Mouse (Mus musculus) brain, embryonic 14.5 days (tissue): ENCODE measurements at regions not wholly inside any gene's neighbourhood (a gene's known extent, or its start where the extent isn't known, plus 50 kb on each side); places are given as distances from the start of the nearest gene placed in this dataset.

ENCODE experiments used
- CTCF ChIP-seq: fragments of 200-500 bp; IDR thresholded peaks from 2 replicates; pipeline ENCODE4 v1.5.1; 2012; ENCODE audit warnings: inconsistent platforms, mild to moderate bottlenecking, moderate library complexity, borderline replicate concordance; ENCODE audit not compliant: insufficient read depth, insufficient read length; ENCODE audit errors: extremely low read depth
- POLR2A ChIP-seq: fragments of 200-500 bp; IDR thresholded peaks from 2 replicates; pipeline ENCODE4 v1.6.1; 2012; ENCODE audit warnings: mild to moderate bottlenecking, inconsistent platforms, borderline replicate concordance; ENCODE audit not compliant: poor library complexity, insufficient read depth, insufficient read length, severe bottlenecking; ENCODE audit errors: extremely low read depth

DNA sequence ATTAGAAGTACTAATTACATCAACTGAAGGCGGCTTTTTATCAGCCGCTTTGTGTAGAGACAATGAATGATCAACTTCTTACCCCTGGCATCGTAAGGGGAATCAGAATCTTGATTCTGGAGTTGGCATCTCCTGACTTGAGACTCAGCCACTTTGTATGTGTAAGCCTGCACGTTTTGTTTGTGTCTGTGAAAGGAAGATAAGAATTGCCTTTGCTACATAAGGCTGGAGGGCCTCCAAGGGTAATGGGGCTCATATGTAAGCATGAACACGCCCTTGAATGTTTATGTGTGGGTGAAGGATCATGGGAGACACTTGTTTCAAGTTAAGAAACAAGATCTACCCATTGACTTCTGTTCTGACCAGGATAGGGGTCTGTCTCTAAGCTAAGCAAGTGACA lies 652.3 kb downstream of the Dhx35 start:
- TF ChIP-seq CTCF (no peak), POLR2A (no peak)
